Mouse (Mus musculus): ENCODE data around the gene Abl2. TPM values are rescaled to one million over a fixed set of nuclear protein-coding genes. Genes with fewer than 3 reads are reported as not detected.

Abl2 gene
- polyA plus RNA-seq, 1 experiment from 2014 or later: 9.0 TPM

- 26% methylated on average over 13 of the region's 13 CpGs for WGBS
- Histone ChIP-seq H3K9me3 (ENCODE audit: control insufficient read depth, low read length) (no peaks in the 10 kb centered on the region), H3K4me2 (ENCODE audit: low read length) (no peak overlapping the region), H3K4me3 (replicated peaks; ENCODE audit: low read depth, low read length) (no peak overlapping the region), H3K27me3 (ENCODE audit: control insufficient read depth, insufficient read depth, low read length) (no peaks in the 10 kb centered on the region), H3K4me1 (ENCODE audit: control insufficient read depth, insufficient read depth, low read length) (peaks cover 18% of the 10 kb centered on the region), H3K36me3 (ENCODE audit: control insufficient read depth, insufficient read depth, low read length) (no peaks in the 10 kb centered on the region), H3K9ac (replicated peaks; ENCODE audit: low read length) (no peak overlapping the region), H3K27ac (replicated peaks; ENCODE audit: low read depth, low read length) (no peak overlapping the region)
- ATAC-seq (ENCODE audit: low FRiP score, low TSS enrichment): no peak
- DNase-seq: peak; percentile 20
These were observed 57.0 kb downstream of the Abl2 start for GRCm38 (mm10) chr1:156615381-156616133.

DNA sequence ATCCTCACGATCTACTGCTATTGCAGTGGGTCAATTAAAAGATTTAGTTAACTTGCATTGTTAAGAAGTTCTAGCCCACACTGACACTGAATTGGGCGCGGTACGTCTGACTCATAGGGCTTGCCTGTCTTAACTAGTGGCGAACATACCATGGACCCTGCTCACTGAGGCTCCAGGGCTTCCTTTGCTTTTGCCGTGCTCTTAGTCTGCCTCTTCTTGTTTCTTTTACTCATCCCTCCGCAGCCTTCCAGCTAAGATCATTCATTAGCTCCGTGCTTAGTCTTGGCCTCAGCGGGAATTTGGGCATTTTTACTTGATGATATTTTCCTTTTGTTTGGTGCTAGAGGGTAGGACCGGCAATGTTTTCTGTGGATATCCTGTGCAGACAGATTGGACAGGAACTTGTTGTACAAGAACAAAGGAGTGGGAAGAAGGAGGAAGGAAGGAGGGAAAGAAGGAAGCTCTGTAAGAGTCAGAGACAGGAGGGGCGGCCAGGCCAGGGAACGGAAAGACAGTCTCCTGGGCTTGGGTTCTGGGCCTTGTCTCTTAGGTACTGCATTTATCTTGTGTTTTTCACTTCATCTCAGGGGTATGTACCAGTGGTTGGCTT lies 58.5 kb downstream of the Abl2 start:
- H3K36me3 ChIP-seq (ENCODE audit: control insufficient read depth, insufficient read depth, low read length): no peaks in the 10 kb centered on the region
- H3K27me3 ChIP-seq (ENCODE audit: control insufficient read depth, insufficient read depth, low read length): no peaks in the 10 kb centered on the region
- ATAC-seq (ENCODE audit: low FRiP score, low TSS enrichment): no peak
- 47% methylated on average over 12 of the region's 12 CpGs for WGBS
- DNase-seq: no peak
- peaks cover 18% of the 10 kb centered on the region for H3K4me1 ChIP-seq (ENCODE audit: control insufficient read depth, insufficient read depth, low read length)
- H3K9ac ChIP-seq (replicated peaks; ENCODE audit: low read length): no peak overlapping the region
- H3K4me3 ChIP-seq (replicated peaks; ENCODE audit: low read depth, low read length): no peak overlapping the region
- H3K9me3 ChIP-seq (ENCODE audit: control insufficient read depth, low read length): no peaks in the 10 kb centered on the region
- H3K4me2 ChIP-seq (ENCODE audit: low read length): no peak overlapping the region
- H3K27ac ChIP-seq (replicated peaks; ENCODE audit: low read depth, low read length): 0 out of 2 replicates have a peak overlapping the region, but pooled peaks have one; percentile 2

GRCm38 (mm10) chr1:156617811-156618210 lies 59.2 kb downstream of the Abl2 start:
- Histone ChIP-seq H3K27ac (replicated peaks; ENCODE audit: low read depth, low read length) (no peak overlapping the region), H3K27me3 (ENCODE audit: control insufficient read depth, insufficient read depth, low read length) (no peaks in the 10 kb centered on the region), H3K36me3 (ENCODE audit: control insufficient read depth, insufficient read depth, low read length) (0 out of 2 replicates have a peak, but pooled peaks cover 4% of the 10 kb centered on the region), H3K9me3 (ENCODE audit: control insufficient read depth, low read length) (no peaks in the 10 kb centered on the region), H3K9ac (replicated peaks; ENCODE audit: low read length) (no peak overlapping the region), H3K4me1 (ENCODE audit: control insufficient read depth, insufficient read depth, low read length) (peaks cover 18% of the 10 kb centered on the region), H3K4me3 (replicated peaks; ENCODE audit: low read depth, low read length) (no peak overlapping the region), H3K4me2 (ENCODE audit: low read length) (no peak overlapping the region)
- DNase-seq (no peak), ATAC-seq (ENCODE audit: low FRiP score, low TSS enrichment) (no peak)
- WGBS: 60% methylated on average over 4 of the region's 4 CpGs

GRCm38 (mm10) chr1:156620292-156620909 lies 61.8 kb downstream of the Abl2 start:
- H3K27ac ChIP-seq (replicated peaks; ENCODE audit: low read depth, low read length): no peak overlapping the region
- WGBS: 73% methylated on average over 4 of the region's 4 CpGs
- ATAC-seq (ENCODE audit: low FRiP score, low TSS enrichment): no peak

GRCm38 (mm10) chr1:156620951-156621350 lies 62.4 kb downstream of the Abl2 start:
- Histone ChIP-seq H3K4me3 (replicated peaks; ENCODE audit: low read depth, low read length) (no peak overlapping the region), H3K27me3 (ENCODE audit: control insufficient read depth, insufficient read depth, low read length) (no peaks in the 10 kb centered on the region), H3K36me3 (ENCODE audit: control insufficient read depth, insufficient read depth, low read length) (peaks cover 12% of the 10 kb centered on the region; the same call in 1 of the 2 replicates), H3K4me1 (ENCODE audit: control insufficient read depth, insufficient read depth, low read length) (peaks cover 6% of the 10 kb centered on the region; the same call in 1 of the 2 replicates), H3K4me2 (ENCODE audit: low read length) (no peak overlapping the region), H3K27ac (replicated peaks; ENCODE audit: low read depth, low read length) (no peak overlapping the region), H3K9me3 (ENCODE audit: control insufficient read depth, low read length) (no peaks in the 10 kb centered on the region), H3K9ac (replicated peaks; ENCODE audit: low read length) (no peak overlapping the region)
- ATAC-seq (ENCODE audit: low FRiP score, low TSS enrichment): no peak
- no peak for DNase-seq
- WGBS: 86% methylated on average over 3 of the region's 3 CpGs

More at GRCm38 (mm10) chr1:156620292-156620909, 61.8 kb downstream of the Abl2 start:
- no peak for DNase-seq
- H3K36me3 ChIP-seq (ENCODE audit: control insufficient read depth, insufficient read depth, low read length): 0 out of 2 replicates have a peak, but pooled peaks cover 10% of the 10 kb centered on the region
- no peaks in the 10 kb centered on the region for H3K9me3 ChIP-seq (ENCODE audit: control insufficient read depth, low read length)
- H3K4me2 ChIP-seq (ENCODE audit: low read length): no peak overlapping the region
- H3K4me1 ChIP-seq (ENCODE audit: control insufficient read depth, insufficient read depth, low read length): peaks cover 9% of the 10 kb centered on the region; the same call in 1 of the 2 replicates
- no peak overlapping the region for H3K9ac ChIP-seq (replicated peaks; ENCODE audit: low read length)
- no peaks in the 10 kb centered on the region for H3K27me3 ChIP-seq (ENCODE audit: control insufficient read depth, insufficient read depth, low read length)
- H3K4me3 ChIP-seq (replicated peaks; ENCODE audit: low read depth, low read length): no peak overlapping the region

- no peak for ATAC-seq (ENCODE audit: low FRiP score, low TSS enrichment)
- H3K27me3 ChIP-seq (ENCODE audit: control insufficient read depth, insufficient read depth, low read length): no peaks in the 10 kb centered on the region
- DNase-seq: no peak
- no peaks in the 10 kb centered on the region for H3K4me1 ChIP-seq (ENCODE audit: control insufficient read depth, insufficient read depth, low read length)
- H3K4me3 ChIP-seq (replicated peaks; ENCODE audit: low read depth, low read length): no peak overlapping the region
- H3K27ac ChIP-seq (replicated peaks; ENCODE audit: low read depth, low read length): no peak overlapping the region
- H3K4me2 ChIP-seq (ENCODE audit: low read length): no peak overlapping the region
- no peak overlapping the region for H3K9ac ChIP-seq (replicated peaks; ENCODE audit: low read length)
- peaks cover 14% of the 10 kb centered on the region; the same call in 1 of the 2 replicates for H3K36me3 ChIP-seq (ENCODE audit: control insufficient read depth, insufficient read depth, low read length)
- 88% methylated on average over 1 of the region's 1 CpGs for WGBS
- H3K9me3 ChIP-seq (ENCODE audit: control insufficient read depth, low read length): no peaks in the 10 kb centered on the region
These were observed 65.6 kb downstream of the Abl2 start for GRCm38 (mm10) chr1:156624231-156624630.

DNA sequence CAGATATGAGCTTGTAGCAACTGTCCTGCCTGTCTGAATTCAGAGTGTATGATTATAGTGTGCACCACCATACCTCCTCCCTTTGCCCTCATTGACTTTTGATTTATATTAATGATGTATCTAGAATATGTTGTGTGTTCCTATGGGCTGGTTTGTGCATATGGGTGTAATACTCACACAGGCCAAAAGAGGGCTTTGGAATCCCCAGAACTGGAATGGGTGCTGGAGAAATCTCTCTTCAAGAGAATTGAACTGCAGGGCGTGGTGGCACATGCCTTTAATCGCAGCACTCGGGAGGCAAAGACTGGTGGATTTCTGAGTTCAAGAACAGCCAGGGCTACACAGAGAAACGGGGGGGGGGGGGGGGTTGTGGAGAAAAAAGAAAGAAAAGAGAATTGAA lies 68.1 kb downstream of the Abl2 start:
- ATAC-seq (ENCODE audit: low FRiP score, low TSS enrichment): no peak
- H3K4me2 ChIP-seq (ENCODE audit: low read length): no peak overlapping the region
- H3K9me3 ChIP-seq (ENCODE audit: control insufficient read depth, low read length): no peaks in the 10 kb centered on the region
- H3K4me1 ChIP-seq (ENCODE audit: control insufficient read depth, insufficient read depth, low read length): no peaks in the 10 kb centered on the region
- WGBS: 87% methylated on average over 4 of the region's 4 CpGs
- H3K4me3 ChIP-seq (replicated peaks; ENCODE audit: low read depth, low read length): no peak overlapping the region
- H3K27me3 ChIP-seq (ENCODE audit: control insufficient read depth, insufficient read depth, low read length): no peaks in the 10 kb centered on the region
- no peak for DNase-seq
- no peak overlapping the region for H3K9ac ChIP-seq (replicated peaks; ENCODE audit: low read length)
- H3K27ac ChIP-seq (replicated peaks; ENCODE audit: low read depth, low read length): no peak overlapping the region
- peaks cover 34% of the 10 kb centered on the region for H3K36me3 ChIP-seq (ENCODE audit: control insufficient read depth, insufficient read depth, low read length)

- Histone ChIP-seq H3K9ac (replicated peaks; ENCODE audit: low read length) (no peak overlapping the region), H3K36me3 (ENCODE audit: control insufficient read depth, insufficient read depth, low read length) (peaks cover 53% of the 10 kb centered on the region), H3K9me3 (ENCODE audit: control insufficient read depth, low read length) (no peaks in the 10 kb centered on the region), H3K4me2 (ENCODE audit: low read length) (no peak overlapping the region), H3K4me3 (replicated peaks; ENCODE audit: low read depth, low read length) (no peak overlapping the region), H3K27ac (replicated peaks; ENCODE audit: low read depth, low read length) (no peak overlapping the region), H3K4me1 (ENCODE audit: control insufficient read depth, insufficient read depth, low read length) (no peaks in the 10 kb centered on the region), H3K27me3 (ENCODE audit: control insufficient read depth, insufficient read depth, low read length) (no peaks in the 10 kb centered on the region)
- ATAC-seq (ENCODE audit: low FRiP score, low TSS enrichment): no peak
- 96% methylated on average over 8 of the region's 8 CpGs for WGBS
- DNase-seq: no peak
These were observed 71.4 kb downstream of the Abl2 start for GRCm38 (mm10) chr1:156629984-156630383.
